Mouse (Mus musculus): ENCODE results near the gene Sertad3.

DNA sequence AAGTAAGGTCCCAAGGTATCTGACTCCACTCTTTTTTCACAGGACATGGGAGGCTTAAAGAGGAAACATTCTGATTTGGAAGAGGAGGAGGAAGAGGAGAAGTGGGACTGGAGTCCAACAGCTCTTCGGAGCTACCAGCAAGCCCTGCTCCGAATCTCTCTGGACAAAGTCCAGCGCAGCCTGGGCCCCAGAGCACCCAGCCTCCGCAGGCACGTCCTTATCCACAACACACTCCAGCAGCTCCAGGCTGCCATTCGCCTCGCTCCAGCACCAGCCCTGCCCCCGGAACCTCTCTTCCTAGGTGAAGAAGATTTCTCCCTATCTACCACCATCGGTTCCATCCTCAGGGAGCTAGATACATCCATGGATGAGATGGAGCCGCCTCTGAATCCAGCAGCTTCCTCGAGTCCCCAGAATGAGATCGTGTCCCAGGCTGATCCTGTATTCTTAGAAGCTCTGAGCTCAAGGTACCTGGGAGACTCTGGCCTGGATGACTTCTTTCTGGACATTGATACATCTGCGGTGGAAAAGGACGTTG is 2.6 kb downstream of the Sertad3 start:
- TF ChIP-seq CTCF (IDR thresholded peaks at IDR 0.05; ENCODE audit: low read depth, low read length) (no peak), POLR2A (IDR thresholded peaks at IDR 0.05; ENCODE audit: insufficient read depth, low read length) (no peak)

All from ES-Bruce4 (cell line).